Mouse (Mus musculus) ES-E14 (cell line): ENCODE results near the gene Mlh3.

Experiments used
- CHD2 ChIP-seq: IDR thresholded peaks from 2 replicates; pipeline ENCODE4 v1.6.1; 2014; ENCODE audit warnings: mild to moderate bottlenecking, low read depth, low read length, inconsistent platforms
- HCFC1 ChIP-seq: IDR thresholded peaks from 2 replicates; pipeline ENCODE4 v1.6.1; 2012; ENCODE audit warnings: low read length, inconsistent platforms, borderline replicate concordance; ENCODE audit not compliant: insufficient read depth
- MAFK ChIP-seq: IDR thresholded peaks from 2 replicates; pipeline ENCODE4 v1.6.1; 2014; ENCODE audit warnings: mild to moderate bottlenecking, low read depth, low read length, inconsistent platforms; ENCODE audit not compliant: insufficient read depth
- ZC3H11A ChIP-seq: IDR thresholded peaks from 2 replicates; pipeline ENCODE4 v1.6.1; 2012; ENCODE audit warnings: low read depth, mild to moderate bottlenecking, inconsistent platforms, low read length, borderline replicate concordance
- ZNF384 ChIP-seq: IDR thresholded peaks from 2 replicates; pipeline ENCODE4 v1.6.1; 2012; ENCODE audit warnings: low read depth, low read length, inconsistent platforms

GRCm38 (mm10) chr12:85185810-85186209 is 84.6 kb downstream of the Mlh3 start:
- TF ChIP-seq CHD2 (no peak), ZNF384 (no peak), MAFK (no peak), HCFC1 (no peak), ZC3H11A (no peak)
